Mouse (Mus musculus): ENCODE results near the gene Synpr. TPM values are rescaled to one million over a fixed set of nuclear protein-coding genes. Genes with fewer than 3 reads are reported as not detected.
A peak's percentile ranks its signal among the peaks of the same experiment; 100 is the strongest.

Gene Synpr
- total and polyA plus RNA-seq, 2 experiments from 2014 or later = 67.2 to 69.3 TPM

DNA sequence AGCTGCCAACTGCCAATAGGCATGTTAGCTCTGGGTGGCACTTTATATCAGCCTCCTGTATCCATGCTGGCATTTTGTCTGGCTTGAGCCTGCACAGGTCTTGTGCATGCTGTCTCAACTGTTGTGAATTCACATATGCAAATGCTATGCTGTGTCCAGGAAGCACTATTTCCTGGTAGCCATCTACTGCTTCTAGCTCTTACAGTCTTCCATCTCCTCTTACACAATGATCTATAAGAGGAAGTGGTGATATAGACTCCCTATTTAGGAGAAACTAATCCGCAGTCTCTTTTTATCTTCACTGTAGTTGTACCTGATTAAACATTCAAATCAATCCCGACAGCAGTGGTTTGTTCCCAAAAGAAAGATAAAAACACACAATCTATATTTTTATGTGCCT is 43.9 kb downstream of the Synpr start:
- no peak for DNase-seq
- 90% methylated on average over 2 of the region's 2 CpGs for WGBS

DNA sequence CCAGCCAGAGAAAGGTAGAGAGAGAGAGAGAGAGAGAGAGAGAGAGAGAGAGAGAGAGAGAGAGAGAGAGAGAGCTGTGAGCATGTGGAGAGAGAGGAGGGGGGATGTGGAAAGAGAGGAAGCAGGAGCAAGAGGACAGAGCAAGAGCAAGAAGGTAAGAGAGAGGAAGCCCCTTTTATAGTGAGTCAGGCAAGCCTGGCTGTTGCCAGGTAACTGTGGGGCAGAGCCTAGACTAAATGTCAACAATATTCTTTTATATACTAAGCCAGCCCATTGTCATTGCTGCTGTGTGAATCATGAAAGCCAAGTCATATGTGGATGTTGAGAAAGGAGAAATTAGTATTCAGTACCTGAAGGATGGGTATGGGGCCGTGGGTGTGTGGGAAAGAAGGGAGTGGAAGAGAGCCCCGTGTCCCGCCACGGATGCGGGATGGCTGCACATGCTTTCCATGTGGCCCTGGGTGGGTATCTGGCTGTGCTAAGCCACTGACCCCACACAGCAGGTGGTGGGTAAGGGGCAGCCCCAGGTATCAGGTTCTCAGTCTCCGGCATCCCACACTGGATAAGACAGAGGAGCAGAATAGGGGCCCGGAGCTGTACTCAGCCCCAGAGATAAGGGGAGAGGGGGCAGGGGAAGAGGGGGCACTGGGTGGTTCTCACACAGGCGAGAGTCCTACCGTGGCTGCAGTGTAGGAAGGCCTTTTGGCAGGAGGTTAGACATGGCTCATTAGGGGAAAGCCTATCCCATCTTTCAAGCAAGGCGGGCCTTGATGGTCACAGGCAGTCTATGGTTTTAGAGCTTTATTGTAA is 48.1 kb downstream of the Synpr start:
- DNase-seq (no peak), ATAC-seq (peak; percentile 58; the same call in 1 of the 2 replicates)
- no peak overlapping the region for H3K27ac ChIP-seq (ENCODE audit: low read depth, low read length)
- no peaks in the 10 kb centered on the region for H3K9me3 ChIP-seq (ENCODE audit: low read length)
- no peak overlapping the region for H3K4me2 ChIP-seq (ENCODE audit: low read depth)
- H3K4me1 ChIP-seq (ENCODE audit: insufficient read depth) = no peaks in the 10 kb centered on the region
- H3K27me3 ChIP-seq (ENCODE audit: insufficient read depth, low read length) = no peaks in the 10 kb centered on the region
- H3K4me3 ChIP-seq (ENCODE audit: low read depth, low read length) = no peak overlapping the region
- TF ChIP-seq CTCF (IDR thresholded peaks at IDR 0.05; ENCODE audit: low read depth) = no peak
- 61% methylated on average over 10 of the region's 10 CpGs for WGBS
- H3K36me3 ChIP-seq (ENCODE audit: insufficient read depth) = no peaks in the 10 kb centered on the region
- H3K9ac ChIP-seq = no peak overlapping the region

More for the DNA sequence above, 43.9 kb downstream of the Synpr start:
- Histone ChIP-seq H3K27me3 (ENCODE audit: insufficient read depth, low read length) (no peaks in the 10 kb centered on the region), H3K4me3 (ENCODE audit: low read depth, low read length) (no peak overlapping the region), H3K4me1 (ENCODE audit: insufficient read depth) (no peaks in the 10 kb centered on the region), H3K9me3 (ENCODE audit: low read length) (no peaks in the 10 kb centered on the region), H3K27ac (ENCODE audit: low read depth, low read length) (no peak overlapping the region), H3K4me2 (ENCODE audit: low read depth) (no peak overlapping the region), H3K9ac (no peak overlapping the region), H3K36me3 (ENCODE audit: insufficient read depth) (no peaks in the 10 kb centered on the region)
- TF ChIP-seq CTCF (IDR thresholded peaks at IDR 0.05; ENCODE audit: low read depth) = no peak
- ATAC-seq = no peak

DNA sequence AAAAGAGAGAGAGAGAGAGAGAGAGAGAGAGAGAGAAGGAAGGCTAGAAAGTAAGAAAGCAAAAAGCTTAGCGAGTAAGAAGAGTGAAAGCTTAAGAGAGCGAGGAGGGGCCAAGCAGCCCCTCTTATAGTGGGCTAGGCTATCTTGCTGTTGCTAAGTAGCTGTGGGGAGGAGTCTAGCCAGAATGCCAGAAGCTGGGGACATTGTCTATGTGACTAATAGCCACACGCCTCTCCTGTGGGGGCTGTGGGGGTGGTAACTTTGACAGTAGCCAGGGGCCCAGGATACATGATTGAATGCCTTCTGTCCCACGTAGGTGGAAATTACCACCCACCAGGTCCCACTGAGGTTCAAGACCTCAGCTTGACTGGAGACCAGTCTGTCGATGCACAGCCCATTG is 48.8 kb downstream of the Synpr start:
- TF ChIP-seq CTCF (IDR thresholded peaks at IDR 0.05; ENCODE audit: low read depth) = no peak
- H3K4me3 ChIP-seq (ENCODE audit: low read depth, low read length) = no peak overlapping the region
- DNase-seq = no peak
- H3K27ac ChIP-seq (ENCODE audit: low read depth, low read length) = no peak overlapping the region
- H3K9me3 ChIP-seq (ENCODE audit: low read length) = no peaks in the 10 kb centered on the region
- no peaks in the 10 kb centered on the region for H3K36me3 ChIP-seq (ENCODE audit: insufficient read depth)
- 54% methylated on average over 5 of the region's 5 CpGs for WGBS
- H3K27me3 ChIP-seq (ENCODE audit: insufficient read depth, low read length) = no peaks in the 10 kb centered on the region
- H3K4me2 ChIP-seq (ENCODE audit: low read depth) = no peak overlapping the region
- no peaks in the 10 kb centered on the region for H3K4me1 ChIP-seq (ENCODE audit: insufficient read depth)
- no peak for ATAC-seq
- H3K9ac ChIP-seq = no peak overlapping the region

GRCm38 (mm10) chr14:13336162-13336561 is 51.6 kb downstream of the Synpr start:
- no peak overlapping the region for H3K4me2 ChIP-seq (ENCODE audit: low read depth)
- H3K9me3 ChIP-seq (ENCODE audit: low read length) = no peaks in the 10 kb centered on the region
- H3K4me1 ChIP-seq (ENCODE audit: insufficient read depth) = no peaks in the 10 kb centered on the region
- H3K27ac ChIP-seq (ENCODE audit: low read depth, low read length) = no peak overlapping the region
- whole genome bisulfite sequencing = 43% methylated on average over 4 of the region's 4 CpGs
- ATAC-seq (peak; percentile 23; the same call in 1 of the 2 replicates), DNase-seq (no peak)
- H3K36me3 ChIP-seq (ENCODE audit: insufficient read depth) = no peaks in the 10 kb centered on the region
- no peak overlapping the region for H3K4me3 ChIP-seq (ENCODE audit: low read depth, low read length)
- no peak for TF ChIP-seq CTCF (IDR thresholded peaks at IDR 0.05; ENCODE audit: low read depth)
- no peaks in the 10 kb centered on the region for H3K27me3 ChIP-seq (ENCODE audit: insufficient read depth, low read length)
- no peak overlapping the region for H3K9ac ChIP-seq

DNA sequence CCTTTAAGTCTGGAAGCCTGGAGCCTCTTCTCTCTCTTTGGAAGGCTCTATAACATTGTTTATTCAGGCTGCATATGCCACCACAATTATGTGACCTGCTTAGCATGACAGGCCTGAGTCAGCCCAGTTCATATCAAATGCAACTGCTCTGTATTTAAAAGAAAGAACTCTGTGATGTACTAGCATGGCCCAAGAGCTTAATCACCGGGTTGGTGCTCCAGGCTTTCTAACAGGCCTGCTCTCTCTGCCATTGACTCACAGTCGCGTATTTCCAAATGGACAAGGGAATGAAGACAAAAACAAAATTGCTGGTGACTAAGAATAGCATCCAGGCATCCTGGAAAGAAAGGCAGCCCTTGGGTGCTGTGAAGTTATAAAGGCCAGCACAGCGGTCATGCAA is 56.1 kb downstream of the Synpr start:
- no peaks in the 10 kb centered on the region for H3K27me3 ChIP-seq (ENCODE audit: insufficient read depth, low read length)
- no peak overlapping the region for H3K9ac ChIP-seq
- ATAC-seq (peak; percentile 58; the same call in 1 of the 2 replicates), DNase-seq (no peak)
- no peak overlapping the region for H3K4me3 ChIP-seq (ENCODE audit: low read depth, low read length)
- H3K4me2 ChIP-seq (ENCODE audit: low read depth) = no peak overlapping the region
- no peaks in the 10 kb centered on the region for H3K9me3 ChIP-seq (ENCODE audit: low read length)
- no peaks in the 10 kb centered on the region for H3K4me1 ChIP-seq (ENCODE audit: insufficient read depth)
- TF ChIP-seq CTCF (IDR thresholded peaks at IDR 0.05; ENCODE audit: low read depth) = no peak
- 60% methylated on average over 4 of the region's 4 CpGs for WGBS
- H3K36me3 ChIP-seq (ENCODE audit: insufficient read depth) = no peaks in the 10 kb centered on the region
- no peak overlapping the region for H3K27ac ChIP-seq (ENCODE audit: low read depth, low read length)

DNA sequence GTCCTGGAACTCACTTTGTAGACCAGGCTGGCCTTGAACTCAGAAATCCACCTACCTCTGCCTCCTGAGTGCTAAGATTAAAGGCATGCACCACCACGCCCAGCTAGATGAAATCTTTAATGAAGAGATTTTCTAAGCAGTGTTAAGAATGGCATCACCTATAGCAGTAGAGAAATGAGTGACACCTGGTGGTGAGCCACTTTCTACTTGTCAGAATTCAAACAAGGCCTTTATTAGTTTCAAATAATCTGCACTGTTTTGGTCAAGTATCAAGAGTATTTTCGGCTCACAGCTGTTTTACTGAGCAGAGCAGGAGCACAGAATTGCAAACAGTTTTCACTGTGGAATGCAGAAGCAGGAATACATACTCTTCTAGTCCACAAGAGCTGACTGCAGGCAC is 59.7 kb downstream of the Synpr start:
- H3K27ac ChIP-seq (ENCODE audit: low read depth, low read length) = no peak overlapping the region
- no peaks in the 10 kb centered on the region for H3K9me3 ChIP-seq (ENCODE audit: low read length)
- H3K9ac ChIP-seq = no peak overlapping the region
- 71% methylated on average over 2 of the region's 2 CpGs for WGBS
- no peak overlapping the region for H3K4me2 ChIP-seq (ENCODE audit: low read depth)
- H3K36me3 ChIP-seq (ENCODE audit: insufficient read depth) = no peaks in the 10 kb centered on the region
- no peaks in the 10 kb centered on the region for H3K27me3 ChIP-seq (ENCODE audit: insufficient read depth, low read length)
- no peaks in the 10 kb centered on the region for H3K4me1 ChIP-seq (ENCODE audit: insufficient read depth)
- no peak for DNase-seq
- no peak overlapping the region for H3K4me3 ChIP-seq (ENCODE audit: low read depth, low read length)
- TF ChIP-seq CTCF (IDR thresholded peaks at IDR 0.05; ENCODE audit: low read depth) = peak; percentile 31
- ATAC-seq = no peak

DNA sequence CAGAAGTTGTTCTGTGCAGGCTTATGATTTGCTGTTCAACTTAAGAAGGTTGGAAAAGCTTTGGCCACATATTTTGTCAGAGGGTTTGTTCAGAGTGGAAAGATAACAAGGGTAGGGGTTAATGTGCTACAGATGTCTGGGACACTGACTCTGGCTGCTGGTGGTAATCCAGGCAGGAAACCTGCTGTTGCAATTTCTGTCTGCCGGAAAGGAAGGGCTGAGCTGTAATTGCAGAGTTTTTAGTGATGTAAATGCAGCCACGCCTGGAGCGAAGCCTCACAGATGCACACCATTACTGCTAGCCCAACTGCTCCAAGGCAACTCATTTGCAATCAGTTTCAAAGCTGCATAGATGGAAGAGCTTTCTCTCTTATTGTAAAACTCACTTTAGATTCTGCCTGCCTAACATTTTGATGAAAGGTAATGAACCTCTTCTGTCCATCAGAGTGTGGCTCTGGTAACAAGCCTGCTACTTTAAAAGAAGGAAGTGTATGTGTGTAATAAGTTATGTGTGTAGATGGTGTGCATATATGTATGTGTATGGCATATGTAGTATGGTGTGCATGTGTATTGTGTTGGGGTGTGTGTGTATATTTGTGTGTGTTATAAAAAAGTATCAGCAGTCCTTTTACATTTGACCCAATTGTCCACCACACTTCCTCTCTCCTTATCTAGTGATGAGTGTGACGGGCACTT is 64.7 kb downstream of the Synpr start:
- ATAC-seq = peak; percentile 79
- no peak for DNase-seq

More for the DNA sequence above, 64.7 kb downstream of the Synpr start:
- H3K36me3 ChIP-seq (ENCODE audit: insufficient read depth) = no peaks in the 10 kb centered on the region
- TF ChIP-seq CTCF (IDR thresholded peaks at IDR 0.05; ENCODE audit: low read depth) = no peak
- H3K27me3 ChIP-seq (ENCODE audit: insufficient read depth, low read length) = no peaks in the 10 kb centered on the region
- H3K27ac ChIP-seq (ENCODE audit: low read depth, low read length) = no peak overlapping the region
- H3K4me2 ChIP-seq (ENCODE audit: low read depth) = no peak overlapping the region
- H3K4me1 ChIP-seq (ENCODE audit: insufficient read depth) = no peaks in the 10 kb centered on the region
- no peak overlapping the region for H3K9ac ChIP-seq
- 41% methylated on average over 4 of the region's 4 CpGs for WGBS
- H3K4me3 ChIP-seq (ENCODE audit: low read depth, low read length) = no peak overlapping the region
- no peaks in the 10 kb centered on the region for H3K9me3 ChIP-seq (ENCODE audit: low read length)
